Mouse (Mus musculus): ENCODE measurements around the gene Mlf2. TPM values are rescaled to one million over a fixed set of nuclear protein-coding genes. Genes with fewer than 3 reads are reported as not detected.

The Mlf2 gene
- total and polyA plus RNA-seq, 3 experiments, result 154 to 340 TPM; not detected in 1

DNA sequence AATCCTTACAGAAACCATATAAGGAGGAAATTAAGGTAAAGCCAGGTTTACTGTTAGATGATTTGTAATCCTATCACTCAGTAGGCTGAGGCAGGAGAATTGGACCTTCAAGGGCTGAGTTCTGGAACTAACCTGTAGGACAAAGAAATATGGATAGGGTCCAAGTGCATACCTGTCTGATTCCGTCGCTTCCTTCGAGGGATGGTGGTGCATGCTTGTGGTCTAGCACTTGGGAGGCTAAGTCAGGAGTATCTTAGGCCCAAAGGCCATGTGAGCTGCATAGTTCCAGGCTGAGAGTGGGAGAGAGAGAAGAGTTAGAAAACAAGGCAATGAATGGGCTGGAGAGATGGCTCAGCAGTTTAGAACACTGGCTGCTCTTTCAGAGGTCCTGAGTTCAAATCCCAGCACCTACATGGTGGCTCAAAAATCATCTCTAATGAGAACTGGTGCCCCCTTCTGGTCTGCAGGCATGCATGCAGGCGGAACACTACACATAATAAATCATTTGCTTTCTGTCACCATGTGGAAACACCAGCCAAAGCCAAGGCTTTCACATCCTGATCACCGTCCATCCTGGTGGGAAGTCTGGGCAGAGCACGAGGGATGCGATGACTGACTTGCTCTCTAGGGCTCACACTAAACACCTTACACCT lies 35.4 kb downstream of the Mlf2 start:
- H3K4me3 ChIP-seq (ENCODE audit: control insufficient read depth in 1 of 2, insufficient read depth in 1 of 2, low read depth in 2 of 2, low read length in 2 of 2), result peak overlapping the region in 1 of 2 experiments; percentile 75; a peak in 2 of 4 replicates
- H3K27ac ChIP-seq (ENCODE audit: control insufficient read depth, low read depth, low read length), result no peak overlapping the region
- peaks cover 0 to 18% of the 10 kb centered on the region in 2 experiments; a peak in 2 of 4 replicates for H3K36me3 ChIP-seq (ENCODE audit: control insufficient read depth in 1 of 2, insufficient read depth in 2 of 2, low read length in 2 of 2)
- peaks cover 16% of the 10 kb centered on the region for H3K79me2 ChIP-seq (ENCODE audit: control insufficient read depth, insufficient read depth, low read length, poor library complexity)
- no peaks in the 10 kb centered on the region for H3K27me3 ChIP-seq (ENCODE audit: control insufficient read depth in 1 of 2, insufficient read depth in 2 of 2, low read length in 2 of 2)
- H3K9me3 ChIP-seq (replicated peaks; ENCODE audit: insufficient read depth, low read length), result no peaks in the 10 kb centered on the region
- H3K4me1 ChIP-seq (ENCODE audit: control insufficient read depth in 1 of 2, insufficient read depth in 2 of 2, low read length in 2 of 2), result peaks cover 0 to 12% of the 10 kb centered on the region in 2 experiments; a peak in 3 of 4 replicates
- peak overlapping the region; percentile 99; the same call in 1 of the 2 replicates for H3K9ac ChIP-seq (ENCODE audit: control insufficient read depth, low read depth, low read length, poor library complexity, severe bottlenecking)
- TF ChIP-seq SMC3 (IDR thresholded peaks at IDR 0.05; ENCODE audit: low read depth, low read length) (peak; percentile 36), POLR2A (IDR thresholded peaks at IDR 0.05; ENCODE audit: control insufficient read depth in 1 of 2, insufficient read depth in 1 of 2, low read depth in 1 of 2, low read length in 2 of 2, poor library complexity in 1 of 2) (0 out of 4 replicates have a peak, but pooled peaks of 1 of the 2 experiments have one; percentile 26), TBP (IDR thresholded peaks at IDR 0.05; ENCODE audit: low read depth, low read length) (0 out of 2 replicates have a peak, but pooled peaks have one; percentile 24), ZMIZ1 (IDR thresholded peaks at IDR 0.05; ENCODE audit: low read depth, low read length) (no peak), CTCF (IDR thresholded peaks at IDR 0.05 in 2 of 3, conservative IDR thresholded peaks at IDR 0.05 in 1 of 3; ENCODE audit: control insufficient read depth in 1 of 3, insufficient read depth in 1 of 3, low read depth in 2 of 3, low read length in 3 of 3, poor library complexity in 1 of 3, severe bottlenecking in 1 of 3) (peak; percentile 45 to 55 (median 54)), NRF1 (IDR thresholded peaks at IDR 0.05; ENCODE audit: insufficient read depth, low read depth, low read length, poor library complexity, severe bottlenecking) (no peak), TCF12 (IDR thresholded peaks at IDR 0.05; ENCODE audit: low read depth, low read length) (0 out of 2 replicates have a peak, but pooled peaks have one; percentile 7)
- peak; percentile 55 for DNase-seq (ENCODE audit: low read depth, low spot score)

DNA sequence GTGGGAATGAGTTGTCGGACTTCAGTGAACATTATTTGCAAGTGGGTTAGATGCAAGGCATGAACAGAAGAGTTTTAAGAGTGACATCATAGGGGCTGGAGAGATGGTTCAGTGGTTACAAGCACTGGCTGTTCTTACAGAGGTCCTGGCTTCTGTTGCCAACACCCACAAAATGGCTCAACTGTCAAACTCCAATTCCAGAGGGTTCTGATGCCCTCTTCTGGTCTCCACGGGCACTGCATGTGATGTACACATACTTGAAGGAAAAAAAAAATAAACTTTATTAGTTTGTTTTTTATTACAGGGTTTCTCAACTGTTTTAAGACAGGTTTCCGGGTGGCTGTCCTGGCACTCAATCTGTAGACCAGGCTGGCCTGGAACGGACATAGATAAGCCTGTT lies 36.6 kb downstream of the Mlf2 start:
- H3K36me3 ChIP-seq (ENCODE audit: control insufficient read depth in 1 of 2, insufficient read depth in 2 of 2, low read length in 2 of 2), result peaks cover 0 to 18% of the 10 kb centered on the region in 2 experiments; a peak in 2 of 4 replicates
- TF ChIP-seq MAZ (IDR thresholded peaks at IDR 0.05; ENCODE audit: low read depth, low read length) (0 out of 2 replicates have a peak, but pooled peaks have one; percentile 18), POLR2AphosphoS2 (IDR thresholded peaks at IDR 0.05; ENCODE audit: low read length) (no peak), MYC (IDR thresholded peaks at IDR 0.05; ENCODE audit: low read depth, low read length) (0 out of 2 replicates have a peak, but pooled peaks have one; percentile 23), SIN3A (IDR thresholded peaks at IDR 0.05; ENCODE audit: low read length) (no peak; the same call in 1 of the 2 replicates), ZNF384 (IDR thresholded peaks at IDR 0.05; ENCODE audit: low read depth, low read length) (peak; percentile 70), CTCF (IDR thresholded peaks at IDR 0.05 in 2 of 3, conservative IDR thresholded peaks at IDR 0.05 in 1 of 3; ENCODE audit: control insufficient read depth in 1 of 3, insufficient read depth in 1 of 3, low read depth in 2 of 3, low read length in 3 of 3, poor library complexity in 1 of 3, severe bottlenecking in 1 of 3) (peak; percentile 62 to 69 (median 64)), SMC3 (IDR thresholded peaks at IDR 0.05; ENCODE audit: low read depth, low read length) (peak; percentile 56), RAD21 (IDR thresholded peaks at IDR 0.05; ENCODE audit: low read depth, low read length) (peak; percentile 58), TBP (IDR thresholded peaks at IDR 0.05; ENCODE audit: low read depth, low read length) (no peak), ZC3H11A (IDR thresholded peaks at IDR 0.05; ENCODE audit: low read depth, low read length) (peak; percentile 55)
- H3K27ac ChIP-seq (ENCODE audit: control insufficient read depth, low read depth, low read length), result no peak overlapping the region
- no peaks in the 10 kb centered on the region for H3K9me3 ChIP-seq (replicated peaks; ENCODE audit: insufficient read depth, low read length)
- peaks cover 16% of the 10 kb centered on the region for H3K79me2 ChIP-seq (ENCODE audit: control insufficient read depth, insufficient read depth, low read length, poor library complexity)
- H3K9ac ChIP-seq (ENCODE audit: control insufficient read depth, low read depth, low read length, poor library complexity, severe bottlenecking), result no peak overlapping the region
- peaks cover 0 to 12% of the 10 kb centered on the region in 2 experiments; a peak in 3 of 4 replicates for H3K4me1 ChIP-seq (ENCODE audit: control insufficient read depth in 1 of 2, insufficient read depth in 2 of 2, low read length in 2 of 2)
- H3K27me3 ChIP-seq (ENCODE audit: control insufficient read depth in 1 of 2, insufficient read depth in 2 of 2, low read length in 2 of 2), result no peaks in the 10 kb centered on the region
- peak; percentile 85 for DNase-seq (ENCODE audit: low read depth, low spot score)
- H3K4me3 ChIP-seq (ENCODE audit: control insufficient read depth in 1 of 2, insufficient read depth in 1 of 2, low read depth in 2 of 2, low read length in 2 of 2), result no peak overlapping the region

Other genes starting within 250 kb of the Mlf2 start
- 378 and 391 TPM in 2 replicates for gene Emg1, start 219.2 kb upstream of the Mlf2 start, total RNA-seq (2012; rRNA removed)
- 100 to 1,000 TPM in 1 of 2 experiments, not detected in 1; 346 TPM for gene Emg1, start 219.2 kb upstream of the Mlf2 start, polyA plus RNA-seq (2012; ENCODE audit: insufficient read depth in 1 of 2, insufficient read length in 2 of 2, low read depth in 1 of 2, low replicate concordance in 2 of 2, missing spikeins in 1 of 2)
- gene Phb2, start 219.1 kb upstream of the Mlf2 start, total RNA-seq (2012; rRNA removed), result 623 and 706 TPM in 2 replicates
- 100 to 1,000 TPM; 309 to 815 TPM for gene Phb2, start 219.1 kb upstream of the Mlf2 start, polyA plus RNA-seq (2012; ENCODE audit: insufficient read depth in 1 of 2, insufficient read length in 2 of 2, low read depth in 1 of 2, low replicate concordance in 2 of 2, missing spikeins in 1 of 2)
- 74.1 and 91.9 TPM in 2 replicates for gene Ptpn6, start 192.7 kb upstream of the Mlf2 start, total RNA-seq (2012; rRNA removed)
- gene Ptpn6, start 192.7 kb upstream of the Mlf2 start, polyA plus RNA-seq (2012; ENCODE audit: insufficient read depth in 1 of 2, insufficient read length in 2 of 2, low read depth in 1 of 2, low replicate concordance in 2 of 2, missing spikeins in 1 of 2), result 100 to 1,000 TPM in 1 of 2 experiments, not detected in 1; 184 TPM
- 41.9 and 57.4 TPM in 2 replicates for gene Grcc10, start 190.0 kb upstream of the Mlf2 start, total RNA-seq (2012; rRNA removed)
- 10 to 100 TPM in 1 of 2 experiments, not detected in 1; 62.9 TPM for gene Grcc10, start 190.0 kb upstream of the Mlf2 start, polyA plus RNA-seq (2012; ENCODE audit: insufficient read depth in 1 of 2, insufficient read length in 2 of 2, low read depth in 1 of 2, low replicate concordance in 2 of 2, missing spikeins in 1 of 2)
- gene Gm45234, start 175.4 kb upstream of the Mlf2 start, total RNA-seq (2012; rRNA removed), result not detected in 2 replicates
- gene Gm45234, start 175.4 kb upstream of the Mlf2 start, polyA plus RNA-seq (2012; ENCODE audit: insufficient read depth in 1 of 2, insufficient read length in 2 of 2, low read depth in 1 of 2, low replicate concordance in 2 of 2, missing spikeins in 1 of 2), result under 1 TPM in 1 of 2 experiments, not detected in 1; 0.15 TPM
- 1.6 and 1.7 TPM in 2 replicates for gene Atn1, start 174.9 kb upstream of the Mlf2 start, total RNA-seq (2012; rRNA removed)
- 10 to 100 TPM in 1 of 2 experiments, not detected in 1; 43.2 TPM for gene Atn1, start 174.9 kb upstream of the Mlf2 start, polyA plus RNA-seq (2012; ENCODE audit: insufficient read depth in 1 of 2, insufficient read length in 2 of 2, low read depth in 1 of 2, low replicate concordance in 2 of 2, missing spikeins in 1 of 2)
- gene Eno2, start 161.7 kb upstream of the Mlf2 start, total RNA-seq (2012; rRNA removed), result 3.2 and 5.5 TPM in 2 replicates
- 10 to 100 TPM in 1 of 2 experiments, not detected in 1; 12.5 TPM for gene Eno2, start 161.7 kb upstream of the Mlf2 start, polyA plus RNA-seq (2012; ENCODE audit: insufficient read depth in 1 of 2, insufficient read length in 2 of 2, low read depth in 1 of 2, low replicate concordance in 2 of 2, missing spikeins in 1 of 2)
- 0.10 TPM in 1 of 2 replicates, not detected in the other for gene Lrrc23, start 151.7 kb upstream of the Mlf2 start, total RNA-seq (2012; rRNA removed)
- under 1 TPM in 1 of 2 experiments, not detected in 1; 0.11 TPM for gene Lrrc23, start 151.7 kb upstream of the Mlf2 start, polyA plus RNA-seq (2012; ENCODE audit: insufficient read depth in 1 of 2, insufficient read length in 2 of 2, low read depth in 1 of 2, low replicate concordance in 2 of 2, missing spikeins in 1 of 2)
- gene Spsb2, start 122.7 kb upstream of the Mlf2 start, total RNA-seq (2012; rRNA removed), result 5.2 and 7.3 TPM in 2 replicates
- gene Spsb2, start 122.7 kb upstream of the Mlf2 start, polyA plus RNA-seq (2012; ENCODE audit: insufficient read depth in 1 of 2, insufficient read length in 2 of 2, low read depth in 1 of 2, low replicate concordance in 2 of 2, missing spikeins in 1 of 2), result 1 to 10 TPM in 1 of 2 experiments, not detected in 1; 7.7 TPM
- gene Tpi1, start 117.1 kb upstream of the Mlf2 start, total RNA-seq (2012; rRNA removed), result 440 and 731 TPM in 2 replicates
- 1,000 to 10,000 TPM in 1 of 2 experiments, 100 to 1,000 TPM in 1; 102 to 1,182 TPM for gene Tpi1, start 117.1 kb upstream of the Mlf2 start, polyA plus RNA-seq (2012; ENCODE audit: insufficient read depth in 1 of 2, insufficient read length in 2 of 2, low read depth in 1 of 2, low replicate concordance in 2 of 2, missing spikeins in 1 of 2)
- 101 and 102 TPM in 2 replicates for gene Usp5, start 101.9 kb upstream of the Mlf2 start, total RNA-seq (2012; rRNA removed)
- gene Usp5, start 101.9 kb upstream of the Mlf2 start, polyA plus RNA-seq (2012; ENCODE audit: insufficient read depth in 1 of 2, insufficient read length in 2 of 2, low read depth in 1 of 2, low replicate concordance in 2 of 2, missing spikeins in 1 of 2), result 100 to 1,000 TPM in 1 of 2 experiments, not detected in 1; 129 TPM
- gene Cdca3, start 101.8 kb upstream of the Mlf2 start, total RNA-seq (2012; rRNA removed), result 54.5 and 70.0 TPM in 2 replicates
- 100 to 1,000 TPM in 1 of 2 experiments, not detected in 1; 185 TPM for gene Cdca3, start 101.8 kb upstream of the Mlf2 start, polyA plus RNA-seq (2012; ENCODE audit: insufficient read depth in 1 of 2, insufficient read length in 2 of 2, low read depth in 1 of 2, low replicate concordance in 2 of 2, missing spikeins in 1 of 2)
- 0.08 TPM in 1 of 2 replicates, not detected in the other for gene Gnb3, start 91.1 kb upstream of the Mlf2 start, total RNA-seq (2012; rRNA removed)
- gene Gnb3, start 91.1 kb upstream of the Mlf2 start, polyA plus RNA-seq (2012; ENCODE audit: insufficient read depth in 1 of 2, insufficient read length in 2 of 2, low read depth in 1 of 2, low replicate concordance in 2 of 2, missing spikeins in 1 of 2), result under 1 TPM in 1 of 2 experiments, not detected in 1; 0.21 TPM
- gene P3h3, start 73.6 kb upstream of the Mlf2 start, total RNA-seq (2012; rRNA removed), result 0.23 and 0.29 TPM in 2 replicates
- 1 to 10 TPM in 1 of 2 experiments, not detected in 1; 2.1 TPM for gene P3h3, start 73.6 kb upstream of the Mlf2 start, polyA plus RNA-seq (2012; ENCODE audit: insufficient read depth in 1 of 2, insufficient read length in 2 of 2, low read depth in 1 of 2, low replicate concordance in 2 of 2, missing spikeins in 1 of 2)
- 0.08 and 0.20 TPM in 2 replicates for gene Gpr162, start 67.4 kb upstream of the Mlf2 start, total RNA-seq (2012; rRNA removed)
- under 1 TPM in 1 of 2 experiments, not detected in 1; 0.84 TPM for gene Gpr162, start 67.4 kb upstream of the Mlf2 start, polyA plus RNA-seq (2012; ENCODE audit: insufficient read depth in 1 of 2, insufficient read length in 2 of 2, low read depth in 1 of 2, low replicate concordance in 2 of 2, missing spikeins in 1 of 2)
- not detected in 2 replicates for gene Cd4, start 43.2 kb upstream of the Mlf2 start, total RNA-seq (2012; rRNA removed)
- not detected for gene Cd4, start 43.2 kb upstream of the Mlf2 start, polyA plus RNA-seq (2012; ENCODE audit: insufficient read depth in 1 of 2, insufficient read length in 2 of 2, low read depth in 1 of 2, low replicate concordance in 2 of 2, missing spikeins in 1 of 2)
- 0.16 and 0.35 TPM in 2 replicates for gene Lag3, start 19.7 kb upstream of the Mlf2 start, total RNA-seq (2012; rRNA removed)
- gene Lag3, start 19.7 kb upstream of the Mlf2 start, polyA plus RNA-seq (2012; ENCODE audit: insufficient read depth in 1 of 2, insufficient read length in 2 of 2, low read depth in 1 of 2, low replicate concordance in 2 of 2, missing spikeins in 1 of 2), result 1 to 10 TPM in 1 of 2 experiments, not detected in 1; 1.3 TPM
- 19.8 and 31.8 TPM in 2 replicates for gene Ptms, start 11.3 kb upstream of the Mlf2 start, total RNA-seq (2012; rRNA removed)
- gene Ptms, start 11.3 kb upstream of the Mlf2 start, polyA plus RNA-seq (2012; ENCODE audit: insufficient read depth in 1 of 2, insufficient read length in 2 of 2, low read depth in 1 of 2, low replicate concordance in 2 of 2, missing spikeins in 1 of 2), result 100 to 1,000 TPM in 1 of 2 experiments, not detected in 1; 177 TPM
- 75.1 and 85.0 TPM in 2 replicates for gene Cops7a, start 34.2 kb downstream of the Mlf2 start, total RNA-seq (2012; rRNA removed)
- gene Cops7a, start 34.2 kb downstream of the Mlf2 start, polyA plus RNA-seq (2012; ENCODE audit: insufficient read depth in 1 of 2, insufficient read length in 2 of 2, low read depth in 1 of 2, low replicate concordance in 2 of 2, missing spikeins in 1 of 2), result 100 to 1,000 TPM in 1 of 2 experiments, not detected in 1; 150 TPM
- gene Pianp, start 65.3 kb downstream of the Mlf2 start, total RNA-seq (2012; rRNA removed), result 0.19 and 0.33 TPM in 2 replicates
- 1 to 10 TPM in 1 of 2 experiments, not detected in 1; 5.5 TPM for gene Pianp, start 65.3 kb downstream of the Mlf2 start, polyA plus RNA-seq (2012; ENCODE audit: insufficient read depth in 1 of 2, insufficient read length in 2 of 2, low read depth in 1 of 2, low replicate concordance in 2 of 2, missing spikeins in 1 of 2)
- 19.2 and 19.5 TPM in 2 replicates for gene Zfp384, start 77.8 kb downstream of the Mlf2 start, total RNA-seq (2012; rRNA removed)
- 10 to 100 TPM in 1 of 2 experiments, not detected in 1; 57.4 TPM for gene Zfp384, start 77.8 kb downstream of the Mlf2 start, polyA plus RNA-seq (2012; ENCODE audit: insufficient read depth in 1 of 2, insufficient read length in 2 of 2, low read depth in 1 of 2, low replicate concordance in 2 of 2, missing spikeins in 1 of 2)
- gene Ing4, start 108.4 kb downstream of the Mlf2 start, total RNA-seq (2012; rRNA removed), result 26.3 and 29.5 TPM in 2 replicates
- 10 to 100 TPM in 1 of 2 experiments, not detected in 1; 34.9 TPM for gene Ing4, start 108.4 kb downstream of the Mlf2 start, polyA plus RNA-seq (2012; ENCODE audit: insufficient read depth in 1 of 2, insufficient read length in 2 of 2, low read depth in 1 of 2, low replicate concordance in 2 of 2, missing spikeins in 1 of 2)
- gene Acrbp, start 118.3 kb downstream of the Mlf2 start, total RNA-seq (2012; rRNA removed), result 1.2 and 3.3 TPM in 2 replicates
- 1 to 10 TPM in 1 of 2 experiments, not detected in 1; 5.3 TPM for gene Acrbp, start 118.3 kb downstream of the Mlf2 start, polyA plus RNA-seq (2012; ENCODE audit: insufficient read depth in 1 of 2, insufficient read length in 2 of 2, low read depth in 1 of 2, low replicate concordance in 2 of 2, missing spikeins in 1 of 2)
- gene Lpar5, start 136.5 kb downstream of the Mlf2 start, total RNA-seq (2012; rRNA removed), result 2.8 and 3.5 TPM in 2 replicates
- gene Lpar5, start 136.5 kb downstream of the Mlf2 start, polyA plus RNA-seq (2012; ENCODE audit: insufficient read depth in 1 of 2, insufficient read length in 2 of 2, low read depth in 1 of 2, low replicate concordance in 2 of 2, missing spikeins in 1 of 2), result 10 to 100 TPM in 1 of 2 experiments, not detected in 1; 16.2 TPM
- gene Chd4, start 164.6 kb downstream of the Mlf2 start, total RNA-seq (2012; rRNA removed), result 173 and 193 TPM in 2 replicates
- 100 to 1,000 TPM in 1 of 2 experiments, 10 to 100 TPM in 1; 93.0 to 232 TPM for gene Chd4, start 164.6 kb downstream of the Mlf2 start, polyA plus RNA-seq (2012; ENCODE audit: insufficient read depth in 1 of 2, insufficient read length in 2 of 2, low read depth in 1 of 2, low replicate concordance in 2 of 2, missing spikeins in 1 of 2)
- 210 and 263 TPM in 2 replicates for gene Nop2, start 200.5 kb downstream of the Mlf2 start, total RNA-seq (2012; rRNA removed)
- gene Nop2, start 200.5 kb downstream of the Mlf2 start, polyA plus RNA-seq (2012; ENCODE audit: insufficient read depth in 1 of 2, insufficient read length in 2 of 2, low read depth in 1 of 2, low replicate concordance in 2 of 2, missing spikeins in 1 of 2), result 100 to 1,000 TPM; 221 to 337 TPM
- gene Iffo1, start 213.9 kb downstream of the Mlf2 start, total RNA-seq (2012; rRNA removed), result 75.4 and 96.1 TPM in 2 replicates
- 10 to 100 TPM in 1 of 2 experiments, not detected in 1; 96.9 TPM for gene Iffo1, start 213.9 kb downstream of the Mlf2 start, polyA plus RNA-seq (2012; ENCODE audit: insufficient read depth in 1 of 2, insufficient read length in 2 of 2, low read depth in 1 of 2, low replicate concordance in 2 of 2, missing spikeins in 1 of 2)
- gene Gapdh, start 235.1 kb downstream of the Mlf2 start, total RNA-seq (2012; rRNA removed), result 723 and 1,144 TPM in 2 replicates
- gene Gapdh, start 235.1 kb downstream of the Mlf2 start, polyA plus RNA-seq (2012; ENCODE audit: insufficient read depth in 1 of 2, insufficient read length in 2 of 2, low read depth in 1 of 2, low replicate concordance in 2 of 2, missing spikeins in 1 of 2), result 1,000 to 10,000 TPM in 1 of 2 experiments, not detected in 1; 1,834 TPM